Mouse (Mus musculus) embryonic fibroblast, embryonic 13.5 days (primary cell): Measurements from ENCODE around the gene Anxa9.

Source experiments
- CTCF ChIP-seq: IDR thresholded peaks from 2 replicates; pipeline ENCODE4 v1.5.1; 2011; ENCODE audit warnings: mild to moderate bottlenecking, control low read depth, low read length, moderate library complexity, borderline replicate concordance; ENCODE audit not compliant: insufficient read depth
- POLR2A ChIP-seq: IDR thresholded peaks from 2 replicates; pipeline ENCODE4 v1.6.1; 2011; ENCODE audit warnings: low read depth, mild to moderate bottlenecking, control low read depth, low read length, moderate library complexity

DNA sequence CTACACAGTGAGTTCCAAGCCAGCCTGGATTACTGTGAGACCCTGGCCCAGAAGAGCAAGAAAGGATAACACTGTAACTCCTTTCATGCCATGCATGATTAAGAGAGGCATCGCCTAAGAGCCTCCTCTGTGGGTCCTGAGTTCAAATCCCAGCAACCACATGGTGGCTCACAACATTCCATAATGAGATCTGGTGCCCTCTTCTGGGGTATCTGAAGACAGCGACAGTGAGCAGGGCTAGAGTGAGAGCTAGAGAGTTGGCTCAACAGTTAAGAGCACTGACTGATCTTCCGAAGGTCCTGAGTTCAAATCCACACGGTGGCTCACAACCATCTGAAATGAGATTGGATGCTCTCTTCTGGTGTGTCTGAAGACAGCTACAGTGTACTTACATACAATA, 32.5 kb downstream of the Anxa9 start:
- TF ChIP-seq CTCF (no peak), POLR2A (no peak)
